Mouse (Mus musculus): ENCODE measurements around the gene Bcl2a1b. TPM values are rescaled to one million over a fixed set of nuclear protein-coding genes. Genes with fewer than 3 reads are reported as not detected.
A peak's percentile ranks its signal among the peaks of the same experiment; 100 is the strongest.
"Not testable (repeated sequence)": the region's sequence is repeated elsewhere in the genome, so short reads cannot be mapped to it uniquely, and the experiment has no call there.

Bcl2a1b gene
- total RNA-seq (2012; rRNA removed) = not detected in 2 replicates
- not detected for polyA plus RNA-seq (2012; ENCODE audit: insufficient read depth in 1 of 2, insufficient read length in 2 of 2, low read depth in 1 of 2, low replicate concordance in 2 of 2, missing spikeins in 1 of 2)

GRCm38 (mm10) chr9:89198969-89199416, at the start of gene Bcl2a1b, which contains the start of gene Gm29094:
Bcl2a1b (plus strand) TSS chr9:89199209.
Gm29094 (plus strand) TSS chr9:89199379.
- H3K9ac ChIP-seq (ENCODE audit: control insufficient read depth, low read depth, low read length, poor library complexity, severe bottlenecking); H3K36me3 ChIP-seq (ENCODE audit: control insufficient read depth in 1 of 2, insufficient read depth in 2 of 2, low read length in 2 of 2); H3K27me3 ChIP-seq (ENCODE audit: control insufficient read depth in 1 of 2, insufficient read depth in 2 of 2, low read length in 2 of 2); H3K27ac ChIP-seq (ENCODE audit: control insufficient read depth, low read depth, low read length); DNase-seq (ENCODE audit: low read depth, low spot score); H3K4me1 ChIP-seq (ENCODE audit: control insufficient read depth in 1 of 2, insufficient read depth in 2 of 2, low read length in 2 of 2); H3K4me3 ChIP-seq (ENCODE audit: control insufficient read depth in 1 of 2, insufficient read depth in 1 of 2, low read depth in 2 of 2, low read length in 2 of 2); H3K9me3 ChIP-seq (replicated peaks; ENCODE audit: insufficient read depth, low read length); H3K79me2 ChIP-seq (ENCODE audit: control insufficient read depth, insufficient read depth, low read length, poor library complexity): not testable (repeated sequence)

GRCm38 (mm10) chr9:89172539-89172938, 26.5 kb upstream of the Bcl2a1b start:
- H3K4me3 ChIP-seq (ENCODE audit: control insufficient read depth in 1 of 2, insufficient read depth in 1 of 2, low read depth in 2 of 2, low read length in 2 of 2); H3K27ac ChIP-seq (ENCODE audit: control insufficient read depth, low read depth, low read length); H3K27me3 ChIP-seq (ENCODE audit: control insufficient read depth in 1 of 2, insufficient read depth in 2 of 2, low read length in 2 of 2); H3K9ac ChIP-seq (ENCODE audit: control insufficient read depth, low read depth, low read length, poor library complexity, severe bottlenecking); H3K4me1 ChIP-seq (ENCODE audit: control insufficient read depth in 1 of 2, insufficient read depth in 2 of 2, low read length in 2 of 2); DNase-seq (ENCODE audit: low read depth, low spot score); H3K79me2 ChIP-seq (ENCODE audit: control insufficient read depth, insufficient read depth, low read length, poor library complexity); H3K36me3 ChIP-seq (ENCODE audit: control insufficient read depth in 1 of 2, insufficient read depth in 2 of 2, low read length in 2 of 2); H3K9me3 ChIP-seq (replicated peaks; ENCODE audit: insufficient read depth, low read length): not testable (repeated sequence)

DNA sequence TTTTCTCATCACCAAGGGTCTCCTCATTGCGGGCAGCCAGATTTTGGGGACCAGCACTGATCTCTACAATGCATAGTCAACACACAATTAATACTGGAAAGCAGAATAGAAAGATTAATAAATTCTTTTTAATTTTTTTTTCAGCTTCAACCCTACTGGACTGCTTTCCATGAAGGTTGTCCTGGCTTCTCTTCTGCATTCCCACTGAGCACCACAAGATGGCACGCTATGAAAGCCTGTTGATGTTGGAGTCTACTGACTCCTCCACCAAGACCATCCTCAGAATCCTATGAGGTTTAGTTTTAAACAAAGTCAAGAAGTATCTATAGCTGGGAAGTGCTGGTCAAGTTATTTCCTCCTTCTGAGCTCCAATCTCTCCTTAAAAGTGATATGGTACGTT, 20.2 kb upstream of the Bcl2a1b start:
- TF ChIP-seq ZC3H11A (IDR thresholded peaks at IDR 0.05; ENCODE audit: low read depth, low read length) = 0 out of 2 replicates have a peak, but pooled peaks have one; percentile 9
- peak; percentile 35; the same call in 1 of the 2 replicates for TF ChIP-seq SMC3 (IDR thresholded peaks at IDR 0.05; ENCODE audit: low read depth, low read length)
- TF ChIP-seq CTCF (IDR thresholded peaks at IDR 0.05 in 2 of 3, conservative IDR thresholded peaks at IDR 0.05 in 1 of 3; ENCODE audit: control insufficient read depth in 1 of 3, insufficient read depth in 1 of 3, low read depth in 2 of 3, low read length in 3 of 3, poor library complexity in 1 of 3, severe bottlenecking in 1 of 3) = peak in 2 of 3 experiments; percentile 30 to 37; a peak in 4 of 6 replicates
- TF ChIP-seq RAD21 (IDR thresholded peaks at IDR 0.05; ENCODE audit: low read depth, low read length) = peak; percentile 27
- H3K27ac ChIP-seq (ENCODE audit: control insufficient read depth, low read depth, low read length); H3K9me3 ChIP-seq (replicated peaks; ENCODE audit: insufficient read depth, low read length); H3K4me3 ChIP-seq (ENCODE audit: control insufficient read depth in 1 of 2, insufficient read depth in 1 of 2, low read depth in 2 of 2, low read length in 2 of 2); H3K9ac ChIP-seq (ENCODE audit: control insufficient read depth, low read depth, low read length, poor library complexity, severe bottlenecking); H3K4me1 ChIP-seq (ENCODE audit: control insufficient read depth in 1 of 2, insufficient read depth in 2 of 2, low read length in 2 of 2); H3K79me2 ChIP-seq (ENCODE audit: control insufficient read depth, insufficient read depth, low read length, poor library complexity); H3K36me3 ChIP-seq (ENCODE audit: control insufficient read depth in 1 of 2, insufficient read depth in 2 of 2, low read length in 2 of 2); H3K27me3 ChIP-seq (ENCODE audit: control insufficient read depth in 1 of 2, insufficient read depth in 2 of 2, low read length in 2 of 2): not testable (repeated sequence)
- DNase-seq (ENCODE audit: low read depth, low spot score) = peak; percentile 17

DNA sequence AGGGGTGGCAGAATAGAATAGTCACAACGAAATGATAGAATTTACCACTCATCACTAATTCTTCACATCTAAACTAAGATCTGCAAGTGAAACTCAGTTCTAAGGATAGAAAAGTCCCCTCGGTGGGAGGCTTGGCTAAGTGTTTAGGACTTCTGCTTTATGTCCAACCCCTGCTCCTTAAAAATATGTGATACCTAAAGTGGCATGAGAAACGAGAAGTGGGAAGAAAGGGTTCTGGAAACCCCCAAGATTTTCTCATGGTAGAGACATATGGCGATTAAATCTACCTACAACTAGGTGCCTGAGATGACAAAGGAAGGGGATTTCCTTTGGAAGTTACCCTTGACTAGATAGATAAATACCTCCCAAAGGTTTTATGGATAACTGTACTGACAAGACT, 19.5 kb upstream of the Bcl2a1b start:
- H3K27me3 ChIP-seq (ENCODE audit: control insufficient read depth in 1 of 2, insufficient read depth in 2 of 2, low read length in 2 of 2) = not testable (repeated sequence)

DNA sequence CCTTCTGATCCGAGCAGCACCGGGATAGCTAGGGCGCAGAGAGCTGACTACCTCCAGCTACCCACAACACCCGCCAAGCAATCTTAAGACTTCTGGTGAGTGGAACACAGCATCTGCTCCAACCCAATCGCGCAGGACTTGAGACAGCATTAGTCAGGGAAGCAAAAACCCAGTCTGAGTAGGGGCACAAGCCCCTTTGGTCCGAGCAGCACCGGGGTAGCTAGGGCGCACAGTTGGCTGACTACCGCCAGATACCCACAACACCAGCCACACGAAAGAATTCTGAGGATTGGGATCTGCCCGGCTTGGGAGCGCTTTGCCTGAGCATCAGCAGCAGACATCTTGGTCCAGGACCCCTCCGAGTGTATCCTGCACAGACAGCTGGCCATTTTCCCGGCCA, 12.0 kb upstream of the Bcl2a1b start:
- H3K9ac ChIP-seq (ENCODE audit: control insufficient read depth, low read depth, low read length, poor library complexity, severe bottlenecking); H3K27ac ChIP-seq (ENCODE audit: control insufficient read depth, low read depth, low read length): not testable (repeated sequence)

More for the DNA sequence above, 19.5 kb upstream of the Bcl2a1b start:
- not testable (repeated sequence) for H3K9me3 ChIP-seq (replicated peaks; ENCODE audit: insufficient read depth, low read length); H3K9ac ChIP-seq (ENCODE audit: control insufficient read depth, low read depth, low read length, poor library complexity, severe bottlenecking); H3K79me2 ChIP-seq (ENCODE audit: control insufficient read depth, insufficient read depth, low read length, poor library complexity); DNase-seq (ENCODE audit: low read depth, low spot score); H3K4me1 ChIP-seq (ENCODE audit: control insufficient read depth in 1 of 2, insufficient read depth in 2 of 2, low read length in 2 of 2); H3K27ac ChIP-seq (ENCODE audit: control insufficient read depth, low read depth, low read length); H3K4me3 ChIP-seq (ENCODE audit: control insufficient read depth in 1 of 2, insufficient read depth in 1 of 2, low read depth in 2 of 2, low read length in 2 of 2); H3K36me3 ChIP-seq (ENCODE audit: control insufficient read depth in 1 of 2, insufficient read depth in 2 of 2, low read length in 2 of 2)

GRCm38 (mm10) chr9:89195483-89195882, 3.5 kb upstream of the Bcl2a1b start:
- H3K79me2 ChIP-seq (ENCODE audit: control insufficient read depth, insufficient read depth, low read length, poor library complexity); H3K27ac ChIP-seq (ENCODE audit: control insufficient read depth, low read depth, low read length); H3K36me3 ChIP-seq (ENCODE audit: control insufficient read depth in 1 of 2, insufficient read depth in 2 of 2, low read length in 2 of 2); H3K9ac ChIP-seq (ENCODE audit: control insufficient read depth, low read depth, low read length, poor library complexity, severe bottlenecking); DNase-seq (ENCODE audit: low read depth, low spot score); H3K4me1 ChIP-seq (ENCODE audit: control insufficient read depth in 1 of 2, insufficient read depth in 2 of 2, low read length in 2 of 2); H3K4me3 ChIP-seq (ENCODE audit: control insufficient read depth in 1 of 2, insufficient read depth in 1 of 2, low read depth in 2 of 2, low read length in 2 of 2); H3K9me3 ChIP-seq (replicated peaks; ENCODE audit: insufficient read depth, low read length); H3K27me3 ChIP-seq (ENCODE audit: control insufficient read depth in 1 of 2, insufficient read depth in 2 of 2, low read length in 2 of 2): not testable (repeated sequence)

More for the DNA sequence above, 12.0 kb upstream of the Bcl2a1b start:
- not testable (repeated sequence) for H3K36me3 ChIP-seq (ENCODE audit: control insufficient read depth in 1 of 2, insufficient read depth in 2 of 2, low read length in 2 of 2); H3K79me2 ChIP-seq (ENCODE audit: control insufficient read depth, insufficient read depth, low read length, poor library complexity); H3K27me3 ChIP-seq (ENCODE audit: control insufficient read depth in 1 of 2, insufficient read depth in 2 of 2, low read length in 2 of 2); H3K4me1 ChIP-seq (ENCODE audit: control insufficient read depth in 1 of 2, insufficient read depth in 2 of 2, low read length in 2 of 2); DNase-seq (ENCODE audit: low read depth, low spot score); H3K4me3 ChIP-seq (ENCODE audit: control insufficient read depth in 1 of 2, insufficient read depth in 1 of 2, low read depth in 2 of 2, low read length in 2 of 2); H3K9me3 ChIP-seq (replicated peaks; ENCODE audit: insufficient read depth, low read length)

- H3K9ac ChIP-seq (ENCODE audit: control insufficient read depth, low read depth, low read length, poor library complexity, severe bottlenecking); H3K27ac ChIP-seq (ENCODE audit: control insufficient read depth, low read depth, low read length); DNase-seq (ENCODE audit: low read depth, low spot score); H3K79me2 ChIP-seq (ENCODE audit: control insufficient read depth, insufficient read depth, low read length, poor library complexity); H3K27me3 ChIP-seq (ENCODE audit: control insufficient read depth in 1 of 2, insufficient read depth in 2 of 2, low read length in 2 of 2); H3K9me3 ChIP-seq (replicated peaks; ENCODE audit: insufficient read depth, low read length); H3K4me1 ChIP-seq (ENCODE audit: control insufficient read depth in 1 of 2, insufficient read depth in 2 of 2, low read length in 2 of 2); H3K4me3 ChIP-seq (ENCODE audit: control insufficient read depth in 1 of 2, insufficient read depth in 1 of 2, low read depth in 2 of 2, low read length in 2 of 2); H3K36me3 ChIP-seq (ENCODE audit: control insufficient read depth in 1 of 2, insufficient read depth in 2 of 2, low read length in 2 of 2): not testable (repeated sequence)
These were observed 1.5 kb upstream of the Bcl2a1b start for GRCm38 (mm10) chr9:89197509-89197908.
